Mouse (Mus musculus): Measurements from ENCODE around the gene Kctd7. TPM values are rescaled to one million over a fixed set of nuclear protein-coding genes. Genes with fewer than 3 reads are reported as not detected.
A peak's percentile ranks its signal among the peaks of the same experiment; 100 is the strongest.

Kctd7 gene
- 2.3 and 9.3 TPM in 2 replicates for total RNA-seq (2017)

DNA sequence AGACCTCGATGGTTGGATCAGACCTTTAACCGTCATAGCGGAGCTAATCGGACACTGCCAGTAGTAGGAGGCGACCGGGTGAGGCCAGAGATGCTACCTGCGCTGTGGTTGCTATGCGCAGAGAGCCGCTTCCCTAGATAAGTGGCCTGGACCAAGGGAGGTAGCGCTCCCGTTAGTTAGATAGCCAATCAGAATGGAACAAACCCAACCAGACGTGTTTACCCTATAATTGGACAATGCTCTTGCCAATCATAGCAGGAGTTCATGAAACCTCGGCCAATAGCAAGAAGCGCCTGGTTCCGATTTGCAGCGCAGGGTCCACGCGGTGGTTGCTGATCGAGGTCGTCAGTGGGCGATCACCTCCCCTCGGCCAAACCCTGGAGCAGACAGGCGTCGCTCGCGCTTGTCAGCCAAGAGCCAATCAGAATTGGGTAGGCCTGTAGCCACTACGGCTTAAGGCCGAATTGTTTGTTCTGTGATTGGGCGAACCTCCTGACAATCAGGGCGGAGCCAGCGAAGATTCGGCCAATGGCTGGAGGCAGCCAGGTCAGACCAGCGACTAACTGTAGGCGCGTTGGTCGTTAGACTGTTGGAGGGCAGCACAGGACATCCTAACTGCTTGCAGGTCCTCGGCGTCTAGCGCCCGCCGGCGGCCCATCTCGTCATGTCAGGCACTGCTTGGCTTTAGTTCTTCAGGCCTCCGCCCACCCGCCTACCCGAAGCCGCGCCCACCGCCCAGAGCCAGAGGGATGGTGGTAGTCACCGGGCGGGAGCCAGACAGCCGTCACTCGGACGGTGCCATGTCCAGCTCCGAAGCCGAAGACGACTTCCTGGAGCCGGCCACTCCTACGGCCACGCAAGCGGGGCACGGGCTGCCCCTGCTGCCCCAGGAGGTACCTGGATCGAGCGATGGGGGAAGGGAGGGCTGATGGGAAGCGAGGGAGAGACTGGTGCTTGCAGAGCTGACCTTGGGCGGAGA lies at the start of gene Kctd7:
Gene Kctd7, plus strand, starts transcription at position 528 of the 979 bp plus-strand sequence.
- ATAC-seq (replicated peaks; ENCODE audit: low read depth, poor library complexity, severe bottlenecking): peak; percentile 80

DNA sequence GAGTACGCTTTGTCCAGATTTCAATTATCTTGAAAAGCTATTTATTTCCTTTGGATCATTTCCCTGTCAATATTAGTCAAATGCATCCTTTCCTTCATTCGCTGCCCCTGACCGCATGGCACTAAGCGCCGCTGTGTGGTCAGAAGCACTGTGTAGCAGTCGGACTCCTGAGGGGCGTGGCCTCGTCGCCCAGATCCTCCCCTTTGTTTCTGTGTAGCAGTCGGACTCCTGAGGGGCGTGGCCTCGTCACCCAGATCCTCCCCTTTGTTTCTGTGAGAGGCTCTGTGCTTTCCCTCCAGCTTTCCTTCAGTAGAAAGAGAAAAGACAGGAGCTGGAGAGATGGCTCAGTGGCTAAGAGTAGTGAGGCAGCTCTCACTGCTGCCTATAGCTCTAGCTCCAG lies 47.9 kb upstream of the Kctd7 start:
- ATAC-seq (replicated peaks; ENCODE audit: low read depth, poor library complexity, severe bottlenecking): no peak

DNA sequence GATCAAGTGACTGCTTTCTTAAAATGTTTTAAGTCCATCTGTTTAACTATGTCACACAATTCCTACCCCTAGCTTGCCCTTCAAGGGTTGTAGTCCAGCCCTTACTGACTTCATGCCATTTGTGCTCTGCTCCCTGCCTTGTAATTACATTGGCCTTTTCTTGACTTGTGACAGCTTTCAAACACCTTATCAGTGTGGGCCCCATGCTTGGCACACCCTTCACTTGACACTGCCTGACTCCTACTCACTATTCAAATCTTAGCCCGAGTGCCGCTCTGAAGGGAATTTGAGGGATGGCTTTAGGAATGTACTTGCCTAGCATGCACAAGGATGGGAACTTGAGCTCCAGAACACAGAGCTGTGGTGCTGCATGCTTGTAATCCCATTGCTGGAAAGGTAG lies 46.8 kb upstream of the Kctd7 start:
- ATAC-seq (replicated peaks; ENCODE audit: low read depth, poor library complexity, severe bottlenecking): no peak

DNA sequence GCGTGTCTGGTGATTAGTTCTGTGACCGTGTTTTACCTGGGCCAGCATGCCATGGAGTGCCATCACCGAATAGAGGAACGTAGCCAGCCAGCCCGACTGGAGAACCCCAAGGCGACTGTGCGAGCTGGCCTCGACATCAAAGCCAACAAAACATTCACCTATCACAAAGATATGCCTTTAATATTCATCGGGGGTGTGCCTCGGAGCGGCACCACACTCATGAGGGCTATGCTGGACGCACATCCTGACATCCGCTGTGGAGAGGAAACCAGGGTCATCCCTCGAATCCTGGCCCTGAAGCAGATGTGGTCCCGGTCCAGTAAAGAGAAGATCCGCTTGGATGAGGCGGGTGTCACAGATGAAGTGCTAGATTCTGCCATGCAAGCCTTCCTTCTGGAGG lies 42.9 kb upstream of the Kctd7 start:
- no peak for ATAC-seq (replicated peaks; ENCODE audit: low read depth, poor library complexity, severe bottlenecking)

DNA sequence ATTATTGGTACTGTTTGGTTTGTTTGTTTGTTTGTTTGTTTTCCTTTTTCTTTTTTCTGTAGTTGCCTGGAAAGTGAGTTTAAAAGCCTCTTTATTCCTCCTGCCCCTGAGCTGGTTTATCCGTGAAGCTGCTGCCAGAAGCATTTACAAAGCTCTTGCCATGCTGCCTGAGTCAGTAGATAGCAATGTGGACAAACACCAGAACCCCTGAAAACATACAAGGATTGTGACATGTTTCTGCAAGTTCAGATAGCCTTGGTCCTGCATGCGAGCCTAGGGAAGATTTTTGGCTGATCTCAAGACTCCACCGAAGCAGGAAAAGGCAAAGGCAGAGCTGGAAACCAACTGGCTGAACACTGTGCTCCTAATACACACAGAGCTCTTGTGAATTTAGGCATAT lies 35.3 kb upstream of the Kctd7 start:
- ATAC-seq (replicated peaks; ENCODE audit: low read depth, poor library complexity, severe bottlenecking): no peak

DNA sequence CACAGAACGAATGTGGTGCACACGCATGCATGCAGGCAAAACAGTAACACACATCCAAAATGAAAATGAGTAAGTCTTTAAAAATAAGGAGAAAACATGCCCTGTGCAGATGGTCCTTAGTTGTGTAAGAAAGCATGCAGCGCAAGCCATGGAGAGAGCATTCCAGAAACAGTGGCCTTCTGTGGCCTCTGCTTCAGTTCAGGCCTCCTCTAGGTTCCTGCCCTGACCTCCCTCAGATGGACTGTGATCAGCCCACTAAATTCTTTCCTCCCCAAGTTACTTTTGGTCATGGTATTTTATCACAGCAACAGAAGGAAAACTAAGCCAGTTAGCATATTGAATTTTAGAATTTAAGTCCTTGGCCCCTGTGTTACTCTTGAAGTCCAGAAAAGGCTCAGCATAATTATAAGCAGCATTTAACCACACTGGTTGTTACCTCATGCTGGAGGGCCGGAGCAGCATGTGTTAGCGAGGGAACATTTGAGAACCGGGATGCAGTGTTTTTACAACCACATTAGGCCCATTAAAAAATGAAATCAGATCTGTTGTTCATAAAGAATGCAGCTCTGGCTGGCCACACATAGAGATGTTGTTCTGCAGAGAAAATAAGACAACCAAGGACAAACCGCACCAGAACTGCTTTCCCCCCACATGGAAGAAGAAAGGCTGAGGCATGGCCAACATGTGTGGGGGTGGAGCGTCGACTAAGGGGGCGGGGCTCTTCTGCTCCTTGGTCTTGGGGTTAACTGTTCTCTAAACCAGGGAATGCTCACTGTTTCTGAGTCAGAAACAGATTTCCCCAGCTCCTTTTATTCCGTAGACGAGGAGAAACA lies 33.8 kb upstream of the Kctd7 start:
- ATAC-seq (replicated peaks; ENCODE audit: low read depth, poor library complexity, severe bottlenecking): no peak

DNA sequence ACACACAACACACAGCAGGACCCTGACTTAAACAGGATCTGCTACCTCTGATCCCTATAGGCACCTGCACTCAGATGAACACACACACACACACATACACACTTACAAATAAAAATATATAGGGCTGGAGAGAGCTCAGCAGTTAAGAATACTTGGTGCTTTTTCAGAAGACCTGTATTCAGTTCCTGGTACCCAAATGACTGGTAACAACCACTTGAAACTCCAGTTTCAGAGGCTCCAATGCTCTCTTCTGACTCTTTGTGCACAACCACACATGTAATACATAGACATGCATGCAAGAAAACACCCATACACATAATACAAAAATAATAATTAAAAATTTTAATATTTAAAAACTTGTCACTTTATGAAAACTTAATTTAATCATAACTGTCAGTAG lies 32.0 kb upstream of the Kctd7 start:
- no peak for ATAC-seq (replicated peaks; ENCODE audit: low read depth, poor library complexity, severe bottlenecking)

DNA sequence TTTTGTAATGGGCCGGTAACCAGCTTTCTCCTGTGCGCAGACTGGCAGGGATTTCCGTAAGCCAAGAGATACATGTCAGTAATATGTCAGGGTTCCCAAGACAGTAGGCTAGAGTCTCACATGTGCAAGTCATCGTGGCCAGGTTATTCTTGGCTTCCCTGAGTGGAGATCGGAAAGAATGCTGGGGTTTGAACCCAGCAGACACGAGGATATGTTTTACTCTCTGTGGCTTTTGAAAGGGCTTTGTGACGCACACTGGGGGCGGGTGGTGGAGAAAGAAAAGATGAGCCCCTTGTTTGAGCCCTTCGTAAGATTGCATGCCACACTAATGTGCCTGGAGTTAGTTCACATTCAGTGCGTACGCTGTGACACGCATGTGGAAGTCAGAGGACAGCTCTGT lies 28.5 kb upstream of the Kctd7 start:
- ATAC-seq (replicated peaks; ENCODE audit: low read depth, poor library complexity, severe bottlenecking): no peak

DNA sequence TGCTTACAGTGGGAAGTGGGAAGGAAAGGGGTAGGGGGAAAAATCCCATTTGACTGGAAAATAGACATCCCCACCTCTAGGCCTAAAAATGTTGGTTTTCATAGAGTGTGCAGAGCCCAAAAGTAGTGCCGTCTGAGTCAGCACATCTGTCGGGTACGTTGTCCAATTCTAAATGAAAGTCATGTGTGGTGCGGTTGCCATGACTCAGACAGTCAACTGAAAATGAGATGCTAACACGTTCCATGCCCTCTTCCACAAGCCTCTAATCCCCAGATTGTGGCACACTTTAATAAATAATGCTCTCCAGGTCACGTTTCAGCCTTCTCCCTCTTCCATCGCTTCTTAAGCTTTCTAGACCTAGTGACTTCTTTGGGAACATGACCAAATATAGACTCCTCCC lies 27.8 kb upstream of the Kctd7 start:
- no peak for ATAC-seq (replicated peaks; ENCODE audit: low read depth, poor library complexity, severe bottlenecking)

DNA sequence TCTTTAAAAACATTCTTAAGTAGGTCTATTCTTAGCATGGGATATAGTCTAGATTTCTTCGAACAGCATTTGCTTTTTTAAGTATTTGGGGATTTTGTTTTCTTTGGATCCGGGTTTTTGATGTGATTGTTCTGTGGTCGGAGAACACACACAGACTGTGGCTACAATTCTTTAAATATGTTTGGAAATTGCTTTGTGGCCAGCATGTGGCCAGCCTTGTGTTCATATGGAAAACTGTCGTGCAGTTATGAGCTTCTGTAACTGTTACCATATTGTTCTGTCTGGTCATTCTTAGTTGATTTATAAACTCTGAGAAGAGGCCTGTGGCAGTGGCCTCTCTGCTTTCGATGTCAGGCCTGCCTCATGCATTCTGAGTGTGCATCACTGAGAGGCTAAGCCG lies 26.7 kb upstream of the Kctd7 start:
- ATAC-seq (replicated peaks; ENCODE audit: low read depth, poor library complexity, severe bottlenecking): no peak

DNA sequence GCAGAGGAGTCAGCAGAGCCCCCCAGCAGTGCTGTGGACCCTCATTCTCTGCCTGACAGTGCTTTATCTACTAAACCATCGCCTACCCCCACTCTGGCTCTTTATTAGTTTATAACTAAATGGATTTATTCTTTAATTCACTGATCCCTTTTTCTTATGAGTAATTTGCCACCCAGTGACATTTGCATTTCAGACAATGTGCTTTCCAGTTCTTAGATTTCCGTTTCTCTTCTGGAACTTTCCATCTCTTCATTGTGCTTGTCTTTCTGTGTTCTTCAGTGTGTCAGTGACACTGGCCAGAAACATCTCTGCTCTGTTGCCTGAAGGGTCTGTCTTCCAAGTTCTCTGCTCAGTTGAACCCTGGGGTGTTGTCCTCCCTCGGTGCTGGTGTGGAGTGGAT lies 25.4 kb upstream of the Kctd7 start:
- no peak for ATAC-seq (replicated peaks; ENCODE audit: low read depth, poor library complexity, severe bottlenecking)

DNA sequence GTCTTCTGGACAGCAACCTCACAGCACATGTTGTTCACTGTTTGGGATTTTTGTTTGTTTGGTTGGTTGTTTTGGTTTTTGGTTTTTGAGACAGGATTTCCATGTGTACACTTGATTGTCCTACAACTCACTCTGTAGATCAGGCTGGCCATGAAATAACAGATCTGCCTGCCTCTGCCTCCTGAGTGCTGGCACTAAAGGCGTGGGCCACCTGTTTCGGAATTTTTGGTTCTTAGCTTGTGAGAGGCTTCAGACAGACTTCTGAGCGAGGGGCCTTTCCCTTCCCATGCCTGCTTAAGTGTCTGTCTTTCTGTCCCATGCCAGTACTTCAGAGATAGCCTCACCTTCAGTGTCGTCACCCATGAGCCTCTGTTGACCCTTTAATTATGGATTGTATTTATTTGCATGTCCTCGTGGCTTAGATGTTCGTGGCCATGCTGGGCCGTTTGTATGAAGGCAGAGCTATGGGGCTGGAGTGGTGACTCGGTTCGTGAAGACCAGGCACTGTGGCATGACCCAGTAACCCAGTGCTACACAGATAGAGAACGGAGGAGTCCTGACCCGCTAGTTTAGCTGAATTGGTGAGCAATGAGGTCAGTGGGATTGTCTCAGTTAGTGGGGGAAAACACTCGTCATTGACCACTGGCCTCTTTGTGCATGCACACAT lies 24.5 kb upstream of the Kctd7 start:
- no peak for ATAC-seq (replicated peaks; ENCODE audit: low read depth, poor library complexity, severe bottlenecking)

DNA sequence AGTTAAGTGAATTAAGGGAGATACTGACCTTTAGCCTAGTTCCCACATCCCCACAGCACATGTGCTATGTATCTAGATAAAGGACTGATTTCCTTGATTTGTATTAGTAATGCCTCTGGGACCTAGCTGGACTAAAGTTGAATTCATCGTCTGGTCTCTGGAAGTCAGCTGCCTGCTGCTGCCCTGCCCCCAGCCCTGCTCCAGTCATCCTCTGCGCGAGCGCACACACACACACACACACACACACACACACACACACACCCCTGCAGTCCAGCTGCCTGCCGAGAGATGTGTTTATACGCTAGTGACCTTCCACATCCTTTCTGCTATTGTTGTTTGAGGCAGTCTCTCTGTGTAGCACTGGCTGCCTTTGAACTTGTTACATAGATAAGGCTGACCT lies 23.8 kb upstream of the Kctd7 start:
- no peak for ATAC-seq (replicated peaks; ENCODE audit: low read depth, poor library complexity, severe bottlenecking)

DNA sequence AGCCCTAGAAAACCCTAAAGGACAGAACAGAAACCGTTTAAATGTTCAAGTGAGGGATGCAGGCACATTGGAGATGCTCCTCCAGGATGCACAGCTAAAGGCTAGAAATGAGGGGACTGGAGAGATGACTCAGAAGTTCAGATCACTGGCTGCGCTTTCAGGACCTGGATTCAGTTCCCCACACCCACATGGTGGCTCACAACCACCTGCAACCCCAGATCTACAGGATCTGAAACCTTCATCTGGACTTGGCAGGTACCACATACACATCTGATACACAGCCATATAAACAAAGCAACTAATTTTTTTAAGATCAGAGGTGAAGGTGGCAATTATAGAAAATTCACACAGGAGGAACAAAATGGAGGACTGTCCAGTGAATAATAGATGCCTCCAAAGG lies 22.3 kb upstream of the Kctd7 start:
- ATAC-seq (replicated peaks; ENCODE audit: low read depth, poor library complexity, severe bottlenecking): no peak

DNA sequence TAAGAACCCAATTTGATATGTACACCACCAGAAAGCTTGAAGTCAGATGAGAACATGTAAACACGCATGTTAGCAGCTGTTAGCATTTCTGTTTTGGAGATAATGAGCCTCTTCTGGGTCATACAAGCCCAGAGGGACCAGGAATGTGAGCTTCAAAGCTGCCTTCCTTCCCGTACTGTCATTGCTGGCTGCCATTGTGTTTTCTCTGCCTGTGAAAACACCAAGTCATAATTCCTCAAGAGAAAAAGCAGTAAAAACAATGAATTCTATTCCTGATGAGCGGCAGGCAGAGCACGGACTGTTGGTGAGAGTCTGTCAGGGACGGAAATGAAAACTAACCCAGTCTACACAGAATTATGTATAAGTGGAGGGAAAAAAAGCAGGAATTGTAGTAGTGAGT lies 20.4 kb upstream of the Kctd7 start:
- no peak for ATAC-seq (replicated peaks; ENCODE audit: low read depth, poor library complexity, severe bottlenecking)

DNA sequence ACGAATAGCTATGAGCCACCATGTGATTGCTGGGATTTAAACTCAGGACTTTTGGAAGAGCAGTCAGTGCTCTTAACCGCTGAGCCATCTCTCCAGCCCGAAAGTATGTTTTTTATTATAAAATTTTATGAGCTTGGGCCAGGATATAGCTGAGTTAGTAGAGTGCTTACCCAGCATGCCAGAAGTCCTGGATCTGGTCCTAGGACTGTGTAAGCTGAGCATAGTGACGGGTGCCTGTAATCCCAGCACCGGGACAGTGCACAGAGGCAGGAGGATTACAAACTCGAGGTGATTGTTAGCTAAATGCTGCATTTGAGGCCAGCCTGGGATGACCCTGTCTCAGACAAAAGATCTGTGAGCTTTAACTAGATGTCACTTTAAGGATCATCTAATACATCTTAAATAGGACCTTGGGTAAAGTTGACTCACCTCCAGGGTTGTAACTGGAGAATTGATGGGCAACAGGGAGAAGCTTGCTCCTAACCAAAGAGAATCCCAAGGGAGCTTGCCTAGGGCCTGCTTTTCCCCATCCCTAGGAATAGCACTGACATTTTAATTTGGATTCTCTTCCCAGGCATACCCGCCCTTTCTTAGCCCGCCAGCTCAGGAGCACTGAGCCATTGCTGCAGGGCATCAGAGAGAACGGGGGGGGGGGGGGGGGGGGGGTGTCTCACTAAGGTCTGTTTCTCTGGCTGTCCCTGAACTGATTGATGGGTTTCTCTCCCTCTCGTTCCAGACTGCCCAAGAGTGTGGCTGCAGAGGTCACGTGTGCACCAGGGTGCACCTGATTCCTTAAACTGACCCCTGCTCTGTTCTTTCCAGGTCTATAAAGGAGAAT lies 15.8 kb upstream of the Kctd7 start:
- ATAC-seq (replicated peaks; ENCODE audit: low read depth, poor library complexity, severe bottlenecking): no peak

DNA sequence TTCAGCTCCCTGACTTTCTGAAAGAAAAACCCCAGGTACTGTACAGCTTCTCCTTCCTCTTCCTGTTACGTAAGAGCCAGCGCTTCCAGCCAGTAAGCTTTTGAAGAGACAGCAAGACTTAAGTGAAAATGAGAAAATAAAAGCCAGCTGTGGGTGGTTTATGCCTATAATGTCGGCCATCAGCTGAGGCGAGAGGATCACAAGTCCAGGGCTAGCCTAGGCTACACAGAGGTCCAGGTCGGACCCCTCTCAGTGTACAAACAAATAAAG lies 15.2 kb upstream of the Kctd7 start:
- peak; percentile 56 for ATAC-seq (replicated peaks; ENCODE audit: low read depth, poor library complexity, severe bottlenecking)

DNA sequence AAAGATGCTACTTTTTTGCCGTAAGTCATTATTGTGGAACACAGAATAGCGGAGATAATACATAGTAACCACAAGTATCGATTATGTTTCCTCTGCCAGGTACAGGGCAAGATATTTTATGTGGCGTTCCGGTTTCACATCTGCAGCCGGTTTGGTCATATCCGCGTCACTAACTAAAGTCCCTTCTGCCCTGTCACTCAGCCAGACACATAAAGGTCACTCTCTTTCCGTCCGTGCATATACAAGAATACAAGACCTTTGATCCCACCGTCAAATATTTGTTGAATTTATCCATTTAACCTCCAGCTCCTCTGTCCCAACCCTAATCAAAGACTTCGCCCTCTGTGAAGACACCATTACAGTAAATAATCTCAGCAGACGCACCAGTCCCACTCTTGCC lies 8.1 kb upstream of the Kctd7 start:
- ATAC-seq (replicated peaks; ENCODE audit: low read depth, poor library complexity, severe bottlenecking): no peak

DNA sequence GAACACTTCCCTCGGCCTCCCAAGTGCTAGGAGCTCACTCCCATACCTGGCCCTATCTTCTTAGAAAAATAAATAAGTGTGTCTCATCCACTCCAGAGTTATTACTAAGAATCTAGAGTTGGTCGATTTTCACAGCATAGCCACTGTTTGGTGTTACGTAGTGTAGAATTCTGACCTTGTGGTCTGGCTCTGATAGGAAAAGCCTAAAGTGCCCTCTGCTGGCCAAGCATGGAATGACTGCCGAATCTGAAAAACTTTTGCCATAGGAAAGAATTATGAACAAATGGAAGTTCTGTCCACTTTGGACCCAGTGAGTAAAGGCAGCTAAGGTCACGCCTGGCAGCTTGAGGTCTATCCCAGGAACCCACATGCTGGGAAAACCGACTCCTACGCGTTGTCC lies 5.3 kb upstream of the Kctd7 start:
- peak; percentile 49 for ATAC-seq (replicated peaks; ENCODE audit: low read depth, poor library complexity, severe bottlenecking)

DNA sequence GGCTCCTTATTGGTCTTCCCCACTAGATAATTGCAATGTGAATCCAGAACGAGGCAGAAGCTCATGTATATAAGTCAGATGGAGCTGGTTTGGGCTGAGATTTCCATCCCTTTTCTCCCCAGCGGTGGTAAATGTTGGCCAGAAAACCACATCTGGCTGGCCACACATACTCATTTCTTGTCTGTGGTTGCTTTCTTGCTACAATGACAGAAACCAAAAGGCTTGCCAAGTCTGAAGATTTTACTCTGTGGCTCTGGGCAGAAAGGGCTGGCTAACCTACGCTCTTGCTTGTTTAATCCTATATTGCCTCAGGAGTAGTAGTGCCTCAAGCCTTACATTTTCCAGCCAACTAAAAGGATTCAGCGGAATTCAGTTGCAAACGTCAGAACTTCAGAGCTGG lies 3.5 kb upstream of the Kctd7 start:
- no peak for ATAC-seq (replicated peaks; ENCODE audit: low read depth, poor library complexity, severe bottlenecking)

Data from common myeloid progenitor, adult 5-6 weeks (primary cell).